In genomic region chr10:78001796-78002195, GRCm38 (mm10) we compare ENCODE assay signal across 13 mouse cellular contexts. TPM values are rescaled to one million over a fixed set of nuclear protein-coding genes. Genes with fewer than 3 reads are reported as not detected.
DNase-seq lines count a peak whose midpoint lies in the region; ATAC-seq lines count a peak whose summit lies in the region.
"Had no signal": no experiment of that assay in that cellular context is flagged by ENCODE, and none has a peak within 500 bp of the region (broad histone marks: within the 10 kb centered on the region; RNA-seq: fewer than 3 reads in every experiment).

No protein-coding gene starts in this region.

- H3K4me2 ChIP-seq in midbrain, embryonic 14.5 days (ENCODE audit: low read length): no peak overlapping the region
- no peak overlapping the region for H3K4me2 ChIP-seq in kidney, embryonic 16.5 days (replicated peaks; ENCODE audit: low read depth, low read length)
- H3K4me2 ChIP-seq: limb, embryonic 12.5 days; neural tube, embryonic 12.5 days had no signal

- DNase-seq in cerebellum, postnatal 10 days: peak; percentile 81 to 84
- no peak for DNase-seq in cerebellum, adult 9-11 months
- DNase-seq in frontal cortex, postnatal 14 days (ENCODE audit: low spot score in 2 of 2): peak; percentile 73 to 81
- peak; percentile 89 for DNase-seq in layer of hippocampus, adult 11-12 months (ENCODE audit: low spot score)
- DNase-seq in left cerebral cortex, postnatal 14 days (ENCODE audit: low spot score in 2 of 2): peak; percentile 86 to 95
- no peak for DNase-seq in adipocyte (ENCODE audit: low spot score)
- no peak for DNase-seq in midbrain, embryonic 14.5 days
- DNase-seq: cerebellum, postnatal 36 days had no signal

- H3K36me3 ChIP-seq in midbrain, embryonic 14.5 days (ENCODE audit: control insufficient read depth, insufficient read depth, low read length): peaks cover 65% of the 10 kb centered on the region
- peaks cover 59% of the 10 kb centered on the region for H3K36me3 ChIP-seq in kidney, embryonic 16.5 days (ENCODE audit: insufficient read depth, low read length)

- H3K27ac ChIP-seq in midbrain, embryonic 14.5 days (replicated peaks; ENCODE audit: low read depth, low read length): no peak overlapping the region
- H3K27ac ChIP-seq in kidney, embryonic 16.5 days (ENCODE audit: low read length): no peak overlapping the region
- H3K27ac ChIP-seq: limb, embryonic 12.5 days; neural tube, embryonic 12.5 days had no signal

- no peaks in the 10 kb centered on the region for H3K4me1 ChIP-seq in midbrain, embryonic 14.5 days (ENCODE audit: control insufficient read depth, insufficient read depth, low read length)
- peaks cover 13% of the 10 kb centered on the region for H3K4me1 ChIP-seq in kidney, embryonic 16.5 days (ENCODE audit: insufficient read depth, low read length)

- H3K9ac ChIP-seq in midbrain, embryonic 14.5 days (replicated peaks; ENCODE audit: low read length): no peak overlapping the region
- H3K9ac ChIP-seq in kidney, embryonic 16.5 days (replicated peaks; ENCODE audit: low read length): no peak overlapping the region
- H3K9ac ChIP-seq: limb, embryonic 12.5 days; neural tube, embryonic 12.5 days had no signal

- no peak for ATAC-seq in midbrain, embryonic 14.5 days (ENCODE audit: low FRiP score, low TSS enrichment)
- ATAC-seq in kidney, embryonic 16.5 days (ENCODE audit: low FRiP score, low TSS enrichment): no peak

- intact Hi-C loops in left cerebral cortex, postnatal 14 days (cut with DNase I): no loop called here

- no peaks in the 10 kb centered on the region for H3K27me3 ChIP-seq in midbrain, embryonic 14.5 days (ENCODE audit: control insufficient read depth, insufficient read depth, low read length)
- H3K27me3 ChIP-seq in kidney, embryonic 16.5 days (ENCODE audit: insufficient read depth, low read length): no peaks in the 10 kb centered on the region
- H3K27me3 ChIP-seq: limb, embryonic 12.5 days; neural tube, embryonic 12.5 days had no signal

- H3K9me3 ChIP-seq in midbrain, embryonic 14.5 days (ENCODE audit: control insufficient read depth, low read length): no peaks in the 10 kb centered on the region
- no peaks in the 10 kb centered on the region for H3K9me3 ChIP-seq in kidney, embryonic 16.5 days (ENCODE audit: low read length)
- H3K9me3 ChIP-seq: limb, embryonic 12.5 days; neural tube, embryonic 12.5 days had no signal

- no peak overlapping the region for H3K4me3 ChIP-seq in midbrain, embryonic 14.5 days (replicated peaks; ENCODE audit: low read depth, low read length)
- no peak overlapping the region for H3K4me3 ChIP-seq in kidney, embryonic 16.5 days (ENCODE audit: low read length)
- H3K4me3 ChIP-seq: limb, embryonic 12.5 days; neural tube, embryonic 12.5 days had no signal

- 94% methylated on average over 11 of the region's 11 CpGs for WGBS in midbrain, embryonic 14.5 days
- 68% methylated on average over 11 of the region's 11 CpGs for WGBS in kidney, embryonic 16.5 days

RNA-seq across cellular contexts. Expression of gene Pfkl, which starts 8.1 kb away (rescaled TPM):
- 100 to 1,000 TPM; 117 to 120 TPM for total RNA-seq in left cerebral cortex, postnatal 14 days (2021)
- polyA plus RNA-seq in midbrain, embryonic 14.5 days (2014; fragmentation: Nextera tagmentation; extraction: Ambion mirVana): 88.0 and 97.8 TPM in 2 replicates
- polyA plus RNA-seq in kidney, embryonic 16.5 days (2015; fragmentation: Nextera tagmentation; extraction: Ambion mirVana): 190 and 194 TPM in 2 replicates

RNA-seq across cellular contexts. Expression of gene 1810043G02Rik, which starts 23.5 kb away (rescaled TPM):
- 10 to 100 TPM; 33.0 to 37.4 TPM for total RNA-seq in left cerebral cortex, postnatal 14 days (2021)
- polyA plus RNA-seq in midbrain, embryonic 14.5 days (2014; fragmentation: Nextera tagmentation; extraction: Ambion mirVana): 41.0 and 45.3 TPM in 2 replicates
- polyA plus RNA-seq in kidney, embryonic 16.5 days (2015; fragmentation: Nextera tagmentation; extraction: Ambion mirVana): 33.9 and 34.2 TPM in 2 replicates

RNA-seq across cellular contexts. Expression of gene Trpm2, which starts 31.4 kb away (rescaled TPM):
- total RNA-seq in left cerebral cortex, postnatal 14 days (2021): 10 to 100 TPM; 32.1 to 33.3 TPM
- 3.6 TPM in 2 replicates for polyA plus RNA-seq in midbrain, embryonic 14.5 days (2014; fragmentation: Nextera tagmentation; extraction: Ambion mirVana)
- 0.59 and 0.95 TPM in 2 replicates for polyA plus RNA-seq in kidney, embryonic 16.5 days (2015; fragmentation: Nextera tagmentation; extraction: Ambion mirVana)

RNA-seq across cellular contexts. Expression of gene Dnmt3l, which starts 40.0 kb away (rescaled TPM):
- total RNA-seq in left cerebral cortex, postnatal 14 days (2021): under 1 TPM in 1 of 2 experiments, not detected in 1; 0.33 TPM
- polyA plus RNA-seq in midbrain, embryonic 14.5 days (2014; fragmentation: Nextera tagmentation; extraction: Ambion mirVana): not detected in 2 replicates
- 0.49 and 1.2 TPM in 2 replicates for polyA plus RNA-seq in kidney, embryonic 16.5 days (2015; fragmentation: Nextera tagmentation; extraction: Ambion mirVana)
- total RNA-seq: MEL had no signal
- polyA plus RNA-seq: limb, embryonic 12.5 days; neural tube, embryonic 12.5 days had no signal

RNA-seq across cellular contexts. Expression of gene Aire, which starts 41.6 kb away (rescaled TPM):
- under 1 TPM in 1 of 2 experiments, not detected in 1; 0.27 TPM for total RNA-seq in left cerebral cortex, postnatal 14 days (2021)
- polyA plus RNA-seq in midbrain, embryonic 14.5 days (2014; fragmentation: Nextera tagmentation; extraction: Ambion mirVana): 0.09 TPM in 1 of 2 replicates, not detected in the other
- polyA plus RNA-seq in kidney, embryonic 16.5 days (2015; fragmentation: Nextera tagmentation; extraction: Ambion mirVana): 1.7 and 2.1 TPM in 2 replicates
- total RNA-seq: megakaryocyte, adult 5-6 weeks; MEL had no signal

Comparison
In these comparisons a context has a peak if more than half of its experiments do, and no peak if none do; other contexts are left out.
1. DNase-seq: peak in cerebellum, postnatal 10 days (2 of 2), frontal cortex, postnatal 14 days (2 of 2), layer of hippocampus, adult 11-12 months (single experiment) and left cerebral cortex, postnatal 14 days (2 of 2); none in cerebellum, adult 9-11 months (single experiment), adipocyte (single experiment) and midbrain, embryonic 14.5 days (single experiment).